Mouse (Mus musculus) retina, postnatal 1 day (tissue): ENCODE measurements around the gene Aes.

Experiments
- DNase-seq: peaks from one replicate; pipeline ENCODE4 v3.0.0-alpha.2; 2012

Gene Aes

GRCm38 (mm10) chr10:81545161-81545747 is 14.0 kb upstream of the Aes start, which contains the start of gene Gna11:
Gene Gna11, minus strand, starts transcription at chr10:81545190.
- DNase-seq = peak; percentile 99

GRCm38 (mm10) chr10:81546332-81546731 is 13.0 kb upstream of the Aes start:
- no peak for DNase-seq

- no peak for DNase-seq
Measured at GRCm38 (mm10) chr10:81546788-81547571, 12.3 kb upstream of the Aes start.

GRCm38 (mm10) chr10:81548944-81549343 is 10.3 kb upstream of the Aes start:
- no peak for DNase-seq

DNA sequence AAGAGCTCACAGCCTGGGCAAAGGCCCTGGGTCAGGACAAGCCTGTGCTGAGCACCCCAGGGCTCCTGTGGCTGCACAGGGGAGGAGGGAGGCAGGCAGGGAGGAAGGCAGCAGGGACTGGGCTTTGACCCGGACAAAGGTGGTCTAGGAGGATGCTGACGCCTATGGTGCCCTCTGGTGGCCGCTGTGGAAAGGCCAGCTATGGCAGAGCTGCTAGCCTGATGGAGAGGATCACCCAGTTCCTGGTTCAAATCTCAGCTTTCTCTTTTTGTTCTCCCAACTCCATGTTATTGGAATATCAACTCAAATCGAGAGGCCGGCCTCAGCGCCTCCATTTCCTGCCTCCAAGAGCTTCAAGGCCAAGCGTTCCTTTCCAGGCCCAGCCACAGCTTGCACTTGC is 9.0 kb upstream of the Aes start:
- peak; percentile 78 for DNase-seq

GRCm38 (mm10) chr10:81551597-81552102 is 7.6 kb upstream of the Aes start:
- DNase-seq = peak; percentile 92

GRCm38 (mm10) chr10:81553232-81553631 is 6.1 kb upstream of the Aes start:
- DNase-seq = no peak

GRCm38 (mm10) chr10:81553807-81554755 is 5.2 kb upstream of the Aes start:
- DNase-seq = no peak

- DNase-seq = no peak
Measured at GRCm38 (mm10) chr10:81556282-81556681, 3.0 kb upstream of the Aes start.

DNA sequence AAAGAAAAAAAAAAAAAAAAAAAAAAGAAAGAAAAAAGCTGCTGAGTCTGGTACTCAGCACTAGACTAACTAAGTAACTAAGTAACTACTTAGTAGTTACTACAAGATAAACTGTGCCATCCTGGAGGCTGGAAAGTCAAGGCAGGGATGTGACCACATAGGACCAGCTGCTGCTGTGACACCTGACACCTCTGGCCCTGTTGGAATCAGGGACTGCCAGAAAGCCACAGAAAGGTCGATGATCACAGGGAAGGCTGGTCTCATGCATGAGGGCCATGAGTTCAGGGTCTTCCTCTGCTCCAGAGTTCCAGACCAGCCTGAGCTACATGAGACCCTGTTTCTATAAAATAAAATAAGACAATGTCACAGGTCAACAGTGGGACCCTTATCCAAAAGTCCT is 1.8 kb upstream of the Aes start:
- no peak for DNase-seq

GRCm38 (mm10) chr10:81559627-81560539 is 595 bp downstream of the Aes start:
- peak; percentile 60 for DNase-seq

GRCm38 (mm10) chr10:81560719-81561459 is 1.6 kb downstream of the Aes start:
- DNase-seq = peak; percentile 53

DNA sequence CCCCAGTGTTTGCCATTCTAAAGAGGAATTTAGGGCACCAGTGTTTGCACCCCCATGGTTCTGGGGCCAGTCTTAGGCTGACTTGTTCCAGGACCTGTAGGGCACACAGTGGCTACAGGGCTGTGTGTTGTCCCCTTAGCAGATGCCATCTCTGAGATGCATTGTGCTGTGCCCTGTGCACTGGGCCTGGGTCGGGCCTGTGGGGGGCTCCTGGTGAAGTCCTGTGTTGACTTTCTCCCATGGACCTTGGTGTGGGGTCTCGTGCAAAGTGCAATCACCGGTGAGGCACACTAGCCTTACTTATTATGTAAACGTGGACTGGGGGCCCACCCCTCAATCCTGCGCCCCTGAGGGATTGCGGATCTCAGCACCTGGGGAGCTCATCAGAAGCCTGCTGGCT is 3.1 kb downstream of the Aes start:
- no peak for DNase-seq

DNA sequence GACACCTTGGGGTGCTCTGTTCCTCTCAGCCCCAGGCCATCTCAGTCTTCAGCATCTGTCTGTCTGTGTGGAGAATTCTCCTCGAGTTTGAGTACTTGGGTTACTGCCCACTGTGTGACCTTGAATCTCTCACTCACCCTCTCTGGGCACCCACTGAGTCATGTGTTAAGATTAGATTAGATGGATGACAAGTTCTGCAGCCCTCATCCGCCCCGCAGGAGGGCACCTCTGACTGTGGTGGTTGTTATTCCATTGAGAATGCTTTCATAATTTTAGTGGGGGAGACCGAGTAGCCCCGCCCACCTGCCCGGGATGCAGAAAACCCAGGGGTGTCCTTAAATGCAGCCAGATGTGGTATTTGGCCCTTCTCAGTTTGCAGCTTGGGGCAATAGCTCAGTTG is 4.2 kb downstream of the Aes start:
- no peak for DNase-seq

- peak; percentile 35 for DNase-seq
Measured at GRCm38 (mm10) chr10:81564216-81564615, 4.9 kb downstream of the Aes start.

GRCm38 (mm10) chr10:81564734-81565133 is 5.4 kb downstream of the Aes start:
- peak; percentile 53 for DNase-seq

DNA sequence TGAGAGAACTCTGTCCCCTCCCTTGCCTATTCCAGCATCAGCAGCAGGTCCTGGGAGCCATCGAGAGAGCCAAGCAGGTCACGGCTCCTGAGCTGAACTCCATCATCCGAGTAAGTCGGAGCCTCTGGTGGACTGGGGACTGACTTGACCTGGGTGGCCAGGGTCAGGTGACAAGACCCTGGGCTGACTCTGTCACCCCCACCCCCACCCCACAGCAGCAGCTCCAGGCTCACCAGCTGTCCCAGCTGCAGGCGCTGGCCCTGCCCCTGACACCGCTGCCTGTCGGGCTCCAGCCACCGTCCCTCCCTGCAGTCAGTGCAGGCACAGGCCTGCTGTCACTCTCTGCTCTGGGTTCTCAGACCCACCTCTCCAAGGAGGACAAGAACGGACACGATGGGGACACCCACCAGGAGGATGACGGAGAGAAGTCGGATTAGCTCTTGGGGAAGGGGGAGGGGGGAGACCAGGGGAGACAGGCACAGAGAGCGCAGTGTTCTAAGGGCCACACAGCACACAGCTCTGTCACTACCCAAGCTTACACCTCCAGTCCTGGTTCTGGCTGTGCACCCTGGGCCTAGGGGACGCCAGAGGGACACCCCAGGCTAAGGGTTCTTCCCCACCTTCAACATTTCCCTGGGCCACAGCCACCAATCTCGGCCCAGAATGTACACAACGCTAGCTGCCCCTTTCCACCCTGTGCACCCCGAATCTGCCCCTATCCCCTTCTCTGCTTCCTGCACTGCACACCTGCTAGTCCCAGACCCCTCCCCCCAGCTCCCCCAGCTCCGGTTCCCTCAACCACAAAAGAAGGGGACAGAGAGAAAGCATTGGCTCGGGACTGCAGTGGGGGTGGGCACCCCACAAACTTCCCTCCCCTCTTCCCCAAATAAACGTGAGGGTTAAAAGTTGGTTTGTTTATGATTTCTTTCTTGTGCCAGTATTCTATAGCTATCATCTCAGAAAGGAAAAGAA is 6.3 kb downstream of the Aes start:
- DNase-seq = peak; percentile 26

GRCm38 (mm10) chr10:81568381-81569191 is 9.3 kb downstream of the Aes start:
- peak; percentile 88 for DNase-seq
